Mouse (Mus musculus) embryonic fibroblast, embryonic 13.5 days (primary cell): ENCODE measurements around the gene Chrm4.

Source experiments
- CTCF ChIP-seq: IDR thresholded peaks from 2 replicates; pipeline ENCODE4 v1.5.1; 2011; ENCODE audit warnings: mild to moderate bottlenecking, control low read depth, low read length, moderate library complexity, borderline replicate concordance; ENCODE audit not compliant: insufficient read depth
- POLR2A ChIP-seq: IDR thresholded peaks from 2 replicates; pipeline ENCODE4 v1.6.1; 2011; ENCODE audit warnings: low read depth, mild to moderate bottlenecking, control low read depth, low read length, moderate library complexity

- no peak for TF ChIP-seq CTCF
- no peak for TF ChIP-seq POLR2A
These were observed 21.1 kb downstream of the Chrm4 start for GRCm38 (mm10) chr2:91948151-91948509.
